Comparison of ENCODE assay signal across 8 mouse cellular contexts in genomic region chr10:127165654-127166403, GRCm38 (mm10). TPM values are rescaled to one million over a fixed set of nuclear protein-coding genes. Genes with fewer than 3 reads are reported as not detected.
A peak's percentile ranks its signal among the peaks of the same experiment; 100 is the strongest.
DNase-seq lines count a peak whose midpoint lies in the region; ATAC-seq lines count a peak whose summit lies in the region.

No protein-coding gene starts in this region.

- H3K27ac ChIP-seq in embryonic facial prominence, embryonic 14.5 days (replicated peaks; ENCODE audit: low read depth, low read length) = no peak overlapping the region
- peak overlapping the region; percentile 94 for H3K27ac ChIP-seq in hindbrain, embryonic 16.5 days (ENCODE audit: low read depth, low read length)
- H3K27ac ChIP-seq in lung, embryonic 16.5 days (ENCODE audit: low read length) = no peak overlapping the region

- no peaks in the 10 kb centered on the region for H3K36me3 ChIP-seq in embryonic facial prominence, embryonic 14.5 days (ENCODE audit: control insufficient read depth, insufficient read depth, low read length)
- H3K36me3 ChIP-seq in hindbrain, embryonic 16.5 days (ENCODE audit: control insufficient read depth, insufficient read depth, low read length) = no peaks in the 10 kb centered on the region
- no peaks in the 10 kb centered on the region for H3K36me3 ChIP-seq in lung, embryonic 16.5 days (ENCODE audit: control insufficient read depth, insufficient read depth, low read length)

- peaks cover 60% of the 10 kb centered on the region for H3K27me3 ChIP-seq in embryonic facial prominence, embryonic 14.5 days (replicated peaks; ENCODE audit: control insufficient read depth, insufficient read depth, low read length)
- peaks cover 3% of the 10 kb centered on the region; the same call in 1 of the 2 replicates for H3K27me3 ChIP-seq in hindbrain, embryonic 16.5 days (replicated peaks; ENCODE audit: control insufficient read depth, insufficient read depth, low read length)
- H3K27me3 ChIP-seq in lung, embryonic 16.5 days (ENCODE audit: control insufficient read depth, insufficient read depth, low read depth, low read length) = peaks cover 61% of the 10 kb centered on the region

- H3K9ac ChIP-seq in embryonic facial prominence, embryonic 14.5 days (ENCODE audit: low read depth, low read length) = peak overlapping the region; percentile 79
- peak overlapping the region; percentile 98 for H3K9ac ChIP-seq in hindbrain, embryonic 16.5 days (ENCODE audit: low read depth, low read length)
- peak overlapping the region; percentile 67 for H3K9ac ChIP-seq in lung, embryonic 16.5 days (ENCODE audit: low read length)

- WGBS in embryonic facial prominence, embryonic 14.5 days = under 1% methylated on average over 29 of the region's 56 CpGs
- under 1% methylated on average over 56 of the region's 56 CpGs for WGBS in hindbrain, embryonic 16.5 days
- under 1% methylated on average over 51 of the region's 56 CpGs for WGBS in lung, embryonic 16.5 days

- H3K4me1 ChIP-seq in embryonic facial prominence, embryonic 14.5 days (ENCODE audit: control insufficient read depth, insufficient read depth, low read length) = peaks cover 13% of the 10 kb centered on the region
- H3K4me1 ChIP-seq in hindbrain, embryonic 16.5 days (ENCODE audit: control insufficient read depth, insufficient read depth, low read depth, low read length) = peaks cover 22% of the 10 kb centered on the region
- peaks cover 26% of the 10 kb centered on the region for H3K4me1 ChIP-seq in lung, embryonic 16.5 days (replicated peaks; ENCODE audit: control insufficient read depth, insufficient read depth, low read length)

- DNase-seq in layer of hippocampus, adult 11-12 months (ENCODE audit: low spot score) = peak; percentile 49
- no peak for DNase-seq in layer of hippocampus, postnatal 14 days (ENCODE audit: low spot score in 2 of 2)
- DNase-seq in adrenal gland, postnatal 14 days = peak; percentile 50
- peak; percentile 27 for DNase-seq in embryonic facial prominence, embryonic 14.5 days (ENCODE audit: low spot score)
- peak; percentile 60 for DNase-seq in retina, embryonic 14.5 days (ENCODE audit: low spot score)
- DNase-seq in ovary, postnatal 14 days (ENCODE audit: low spot score) = no peak

- ATAC-seq in embryonic facial prominence, embryonic 14.5 days (ENCODE audit: low read depth) = peak; percentile 28
- peak; percentile 57 for ATAC-seq in hindbrain, embryonic 16.5 days
- ATAC-seq in lung, embryonic 16.5 days (ENCODE audit: low read depth) = peak; percentile 32

- H3K4me2 ChIP-seq in embryonic facial prominence, embryonic 14.5 days (ENCODE audit: low read depth, low read length) = peak overlapping the region; percentile 100
- peak overlapping the region; percentile 91 for H3K4me2 ChIP-seq in hindbrain, embryonic 16.5 days (ENCODE audit: low read length)
- peak overlapping the region; percentile 100 for H3K4me2 ChIP-seq in lung, embryonic 16.5 days (ENCODE audit: low read depth, low read length)

- H3K9me3 ChIP-seq in embryonic facial prominence, embryonic 14.5 days (ENCODE audit: control insufficient read depth, low read length) = no peaks in the 10 kb centered on the region
- no peaks in the 10 kb centered on the region for H3K9me3 ChIP-seq in hindbrain, embryonic 16.5 days (ENCODE audit: control insufficient read depth, low read length)
- no peaks in the 10 kb centered on the region for H3K9me3 ChIP-seq in lung, embryonic 16.5 days (ENCODE audit: control insufficient read depth, low read length)

- H3K4me3 ChIP-seq in embryonic facial prominence, embryonic 14.5 days (ENCODE audit: low read depth, low read length) = peak overlapping the region; percentile 66
- H3K4me3 ChIP-seq in hindbrain, embryonic 16.5 days (ENCODE audit: low read length) = peak overlapping the region; percentile 86
- H3K4me3 ChIP-seq in lung, embryonic 16.5 days (ENCODE audit: low read length) = peak overlapping the region; percentile 62

RNA-seq across cellular contexts. Expression of gene B4galnt1, which starts 0.8 kb away (rescaled TPM):
- 100 to 1,000 TPM; 108 to 110 TPM for total RNA-seq in layer of hippocampus, postnatal 14 days (2021)
- 14.6 and 24.7 TPM in 2 replicates for total RNA-seq in adrenal gland, postnatal 14 days (2021)
- polyA plus RNA-seq in embryonic facial prominence, embryonic 14.5 days (2014; fragmentation: Nextera tagmentation; extraction: Ambion mirVana) = 9.0 and 9.8 TPM in 2 replicates
- 59.0 and 74.1 TPM in 2 replicates for polyA plus RNA-seq in hindbrain, embryonic 16.5 days (2015; fragmentation: Nextera tagmentation; extraction: Ambion mirVana)
- 3.5 and 5.2 TPM in 2 replicates for polyA plus RNA-seq in lung, embryonic 16.5 days (2015; fragmentation: Nextera tagmentation; extraction: Ambion mirVana)

RNA-seq across cellular contexts. Expression of gene Slc26a10, which starts 14.6 kb away (rescaled TPM):
- 1 to 10 TPM; 4.6 to 5.9 TPM for total RNA-seq in layer of hippocampus, postnatal 14 days (2021)
- total RNA-seq in adrenal gland, postnatal 14 days (2021) = 10.4 and 10.8 TPM in 2 replicates
- 0.86 and 1.7 TPM in 2 replicates for polyA plus RNA-seq in embryonic facial prominence, embryonic 14.5 days (2014; fragmentation: Nextera tagmentation; extraction: Ambion mirVana)
- polyA plus RNA-seq in hindbrain, embryonic 16.5 days (2015; fragmentation: Nextera tagmentation; extraction: Ambion mirVana) = 1.4 and 1.5 TPM in 2 replicates
- 0.88 and 1.1 TPM in 2 replicates for polyA plus RNA-seq in lung, embryonic 16.5 days (2015; fragmentation: Nextera tagmentation; extraction: Ambion mirVana)

RNA-seq across cellular contexts. Expression of gene Arhgef25, which starts 24.1 kb away (rescaled TPM):
- 100 to 1,000 TPM; 196 to 200 TPM for total RNA-seq in layer of hippocampus, postnatal 14 days (2021)
- 22.3 and 28.5 TPM in 2 replicates for total RNA-seq in adrenal gland, postnatal 14 days (2021)
- polyA plus RNA-seq in embryonic facial prominence, embryonic 14.5 days (2014; fragmentation: Nextera tagmentation; extraction: Ambion mirVana) = 76.7 and 87.7 TPM in 2 replicates
- 29.0 and 29.1 TPM in 2 replicates for polyA plus RNA-seq in hindbrain, embryonic 16.5 days (2015; fragmentation: Nextera tagmentation; extraction: Ambion mirVana)
- 60.3 and 65.0 TPM in 2 replicates for polyA plus RNA-seq in lung, embryonic 16.5 days (2015; fragmentation: Nextera tagmentation; extraction: Ambion mirVana)

RNA-seq across cellular contexts. Expression of gene Dtx3, which starts 29.7 kb away (rescaled TPM):
- 100 to 1,000 TPM; 200 to 207 TPM for total RNA-seq in layer of hippocampus, postnatal 14 days (2021)
- total RNA-seq in adrenal gland, postnatal 14 days (2021) = 60.7 and 66.5 TPM in 2 replicates
- 112 and 120 TPM in 2 replicates for polyA plus RNA-seq in embryonic facial prominence, embryonic 14.5 days (2014; fragmentation: Nextera tagmentation; extraction: Ambion mirVana)
- polyA plus RNA-seq in hindbrain, embryonic 16.5 days (2015; fragmentation: Nextera tagmentation; extraction: Ambion mirVana) = 213 and 233 TPM in 2 replicates
- polyA plus RNA-seq in lung, embryonic 16.5 days (2015; fragmentation: Nextera tagmentation; extraction: Ambion mirVana) = 72.9 and 74.8 TPM in 2 replicates

RNA-seq across cellular contexts. Expression of gene Os9, which starts 44.9 kb away (rescaled TPM):
- total RNA-seq in layer of hippocampus, postnatal 14 days (2021) = 100 to 1,000 TPM; 100 to 103 TPM
- total RNA-seq in adrenal gland, postnatal 14 days (2021) = 97.9 and 108 TPM in 2 replicates
- 59.3 and 62.9 TPM in 2 replicates for polyA plus RNA-seq in embryonic facial prominence, embryonic 14.5 days (2014; fragmentation: Nextera tagmentation; extraction: Ambion mirVana)
- 135 and 138 TPM in 2 replicates for polyA plus RNA-seq in hindbrain, embryonic 16.5 days (2015; fragmentation: Nextera tagmentation; extraction: Ambion mirVana)
- polyA plus RNA-seq in lung, embryonic 16.5 days (2015; fragmentation: Nextera tagmentation; extraction: Ambion mirVana) = 108 and 111 TPM in 2 replicates

Comparison
In these comparisons a context has a peak if more than half of its experiments do, and no peak if none do; other contexts are left out.
1. DNase-seq: peak in layer of hippocampus, adult 11-12 months (single experiment), adrenal gland, postnatal 14 days (single experiment), embryonic facial prominence, embryonic 14.5 days (single experiment) and retina, embryonic 14.5 days (single experiment); none in layer of hippocampus, postnatal 14 days (0 of 2) and ovary, postnatal 14 days (single experiment).
2. Peak in every context shown above with its lines, with median percentiles within 50 percentile points of each other: ATAC-seq, H3K4me2 ChIP-seq, H3K4me3 ChIP-seq and H3K9ac ChIP-seq.